Mouse (Mus musculus): ENCODE data around the gene Actg1.

Actg1 gene

GRCm38 (mm10) chr11:120311561-120311960 lies 36.8 kb downstream of the Actg1 start:
- no peak for DNase-seq (ENCODE audit: low read depth, low spot score)

- DNase-seq (ENCODE audit: low read depth, low spot score): peak; percentile 66
Measured at GRCm38 (mm10) chr11:120310813-120311312, 37.5 kb downstream of the Actg1 start.

- DNase-seq (ENCODE audit: low read depth, low spot score): no peak
Measured at GRCm38 (mm10) chr11:120308441-120309320, 39.7 kb downstream of the Actg1 start.

GRCm38 (mm10) chr11:120307566-120308430 lies 40.5 kb downstream of the Actg1 start:
- peak; percentile 96 for DNase-seq (ENCODE audit: low read depth, low spot score)

GRCm38 (mm10) chr11:120307132-120307413 lies 41.3 kb downstream of the Actg1 start:
- peak; percentile 39 for DNase-seq (ENCODE audit: low read depth, low spot score)

- no peak for DNase-seq (ENCODE audit: low read depth, low spot score)
Measured at GRCm38 (mm10) chr11:120306366-120307131, 41.8 kb downstream of the Actg1 start.

- peak; percentile 43 for DNase-seq (ENCODE audit: low read depth, low spot score)
Measured at GRCm38 (mm10) chr11:120305535-120306365, 42.6 kb downstream of the Actg1 start.

- DNase-seq (ENCODE audit: low read depth, low spot score): peak; percentile 95
Measured at GRCm38 (mm10) chr11:120304886-120305534, 43.3 kb downstream of the Actg1 start.

- DNase-seq (ENCODE audit: low read depth, low spot score): no peak
Measured at GRCm38 (mm10) chr11:120304350-120304694, 44.0 kb downstream of the Actg1 start.

- no peak for DNase-seq (ENCODE audit: low read depth, low spot score)
Measured at GRCm38 (mm10) chr11:120303559-120304349, 44.6 kb downstream of the Actg1 start.

GRCm38 (mm10) chr11:120303119-120303518 lies 45.2 kb downstream of the Actg1 start:
- DNase-seq (ENCODE audit: low read depth, low spot score): no peak

GRCm38 (mm10) chr11:120299484-120299883 lies 48.9 kb downstream of the Actg1 start:
- no peak for DNase-seq (ENCODE audit: low read depth, low spot score)

GRCm38 (mm10) chr11:120298441-120299141 lies 49.8 kb downstream of the Actg1 start:
- DNase-seq (ENCODE audit: low read depth, low spot score): no peak

- no peak for DNase-seq (ENCODE audit: low read depth, low spot score)
Measured at GRCm38 (mm10) chr11:120297767-120298166, 50.6 kb downstream of the Actg1 start.

GRCm38 (mm10) chr11:120296305-120297144 lies 51.8 kb downstream of the Actg1 start:
- no peak for DNase-seq (ENCODE audit: low read depth, low spot score)
